ENCODE assay signal across 30 mouse cellular contexts in genomic region chr5:107441881-107442280, GRCm38 (mm10). TPM values are rescaled to one million over a fixed set of nuclear protein-coding genes. Genes with fewer than 3 reads are reported as not detected.
"Had no signal": no experiment of that assay in that cellular context is flagged by ENCODE, and none has a peak within 500 bp of the region (broad histone marks: within the 10 kb centered on the region; RNA-seq: fewer than 3 reads in every experiment).

No protein-coding gene starts in this region.

- H3K9me3 ChIP-seq: liver, embryonic 13.5 days; midbrain, embryonic 10.5 days; midbrain, embryonic 13.5 days; neural tube, embryonic 13.5 days had no signal

- H3K4me3 ChIP-seq: liver, embryonic 13.5 days; midbrain, embryonic 10.5 days; midbrain, embryonic 13.5 days; myocyte; neural tube, embryonic 13.5 days had no signal

- H3K36me3 ChIP-seq: liver, embryonic 13.5 days; midbrain, embryonic 10.5 days; midbrain, embryonic 13.5 days; neural tube, embryonic 13.5 days had no signal

- H3K4me2 ChIP-seq: liver, embryonic 13.5 days; midbrain, embryonic 13.5 days; neural tube, embryonic 13.5 days had no signal

- ATAC-seq: inflammation-experienced regulatory T-cells, adult 6 months; intestine, embryonic 16.5 days; midbrain, embryonic 13.5 days; midbrain, embryonic 16.5 days had no signal

- H3K9ac ChIP-seq: liver, embryonic 13.5 days; midbrain, embryonic 13.5 days; neural tube, embryonic 13.5 days had no signal

- DNase-seq: kidney, adult 18-20 months; kidney, adult 9 months; kidney, postnatal 36 days; liver, embryonic 13.5 days; lung, adult 2 months; lung, postnatal 14 days; lung, postnatal 4 days; retina, postnatal 1 day; thymus, adult 18-20 months; thymus, postnatal 36 days had no signal

- H3K27ac ChIP-seq: kidney, postnatal 0 days; liver, embryonic 13.5 days; midbrain, embryonic 10.5 days; midbrain, embryonic 13.5 days; neural tube, embryonic 13.5 days had no signal

- H3K27me3 ChIP-seq: liver, embryonic 13.5 days; midbrain, embryonic 13.5 days; neural tube, embryonic 13.5 days had no signal

RNA-seq across cellular contexts. Expression of gene Lpcat2b, which starts 10.5 kb away (rescaled TPM):
- total RNA-seq: liver, adult 2 months; megakaryocyte progenitor cell, adult 5-6 weeks; monocyte, adult 5-6 weeks; neutrophil, adult 5-6 weeks had no signal
- polyA plus RNA-seq: inflammation-experienced regulatory T-cells, adult 6 months; intestine, embryonic 16.5 days; kidney, postnatal 0 days; limb, embryonic 11.5 days; limb, embryonic 14.5 days; liver, adult 2 months; liver, embryonic 13.5 days; liver, embryonic 16.5 days; lung, embryonic 16.5 days; midbrain, embryonic 10.5 days; midbrain, embryonic 13.5 days; midbrain, embryonic 16.5 days; myocyte; neural tube, embryonic 13.5 days; small intestine, adult 2 months; spleen, adult 2 months; stomach, embryonic 16.5 days; urinary bladder, adult 2 months had no signal

RNA-seq across cellular contexts. Expression of gene Ephx4, which starts 39.3 kb away (rescaled TPM):
- total RNA-seq: megakaryocyte progenitor cell, adult 5-6 weeks; monocyte, adult 5-6 weeks; neutrophil, adult 5-6 weeks had no signal
- polyA plus RNA-seq: liver, adult 2 months; liver, embryonic 16.5 days; myocyte had no signal
